Mouse (Mus musculus): ENCODE data around the gene Adh5. TPM values are rescaled to one million over a fixed set of nuclear protein-coding genes. Genes with fewer than 3 reads are reported as not detected.

The Adh5 gene
- total and polyA plus RNA-seq, 3 experiments, result 384 to 487 (median 468) TPM

DNA sequence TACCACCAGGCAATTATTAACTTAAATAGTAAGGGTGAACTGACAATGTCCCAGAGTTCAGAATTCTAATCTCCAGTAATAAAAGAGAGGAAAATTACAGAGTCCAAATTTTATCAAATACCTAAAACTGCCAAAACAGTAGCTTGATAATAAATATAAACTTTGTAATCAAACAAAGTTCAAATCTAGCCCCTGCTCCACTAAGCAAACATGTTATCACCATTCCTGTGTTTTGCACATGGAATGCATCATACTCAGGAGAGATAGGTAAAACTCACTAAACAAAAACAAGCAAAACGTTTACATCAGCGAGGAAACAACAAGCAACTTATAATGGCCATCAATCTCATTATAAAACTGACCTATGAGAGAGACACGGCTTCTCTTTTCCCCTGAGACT is 32.7 kb upstream of the Adh5 start:
- DNase-seq (ENCODE audit: extremely low read depth), result no peak
- Histone ChIP-seq H3K4me1 (ENCODE audit: control insufficient read depth in 1 of 2, insufficient read depth in 2 of 2) (no peaks in the 10 kb centered on the region), H3K79me2 (replicated peaks; ENCODE audit: control insufficient read depth, extremely low read depth, insufficient read depth, poor library complexity, severe bottlenecking) (no peaks in the 10 kb centered on the region), H3K27ac (ENCODE audit: insufficient read depth, low read depth) (no peak overlapping the region), H3K27me3 (replicated peaks) (no peaks in the 10 kb centered on the region), H3K36me3 (replicated peaks in 1 of 2; ENCODE audit: control insufficient read depth in 1 of 2, insufficient read depth in 1 of 2, low read length in 1 of 2) (no peaks in the 10 kb centered on the region), H3K4me2 (ENCODE audit: insufficient read depth, low read depth, poor library complexity, severe bottlenecking) (no peak overlapping the region), H3K4me3 (replicated peaks in 1 of 3; ENCODE audit: low read depth in 2 of 3, low read length in 2 of 3, poor library complexity in 1 of 3) (no peak overlapping the region), H3K9ac (ENCODE audit: insufficient read depth, low read depth) (no peak overlapping the region), H3K9me3 (replicated peaks; ENCODE audit: low read length) (peaks cover 4% of the 10 kb centered on the region)
- no peak for TF ChIP-seq PAX5 (IDR thresholded peaks at IDR 0.05; ENCODE audit: low read length)
- TF ChIP-seq CHD2 (IDR thresholded peaks at IDR 0.05; ENCODE audit: low read length), result no peak
- TF ChIP-seq IRF4 (IDR thresholded peaks at IDR 0.05; ENCODE audit: low read depth, low read length), result no peak
- in situ Hi-C loops (cut with MboI; ENCODE audit: low pct_ligation_motif_present, low pct_unique_long_range_greater_than_20kb, low sequenced_read_pairs), result no loop called here
- dilution Hi-C loops (cut with MboI; ENCODE audit: extremely low pct_ligation_motif_present, extremely low pct_unique_long_range_greater_than_20kb, low sequenced_read_pairs), result no loop called here

DNA sequence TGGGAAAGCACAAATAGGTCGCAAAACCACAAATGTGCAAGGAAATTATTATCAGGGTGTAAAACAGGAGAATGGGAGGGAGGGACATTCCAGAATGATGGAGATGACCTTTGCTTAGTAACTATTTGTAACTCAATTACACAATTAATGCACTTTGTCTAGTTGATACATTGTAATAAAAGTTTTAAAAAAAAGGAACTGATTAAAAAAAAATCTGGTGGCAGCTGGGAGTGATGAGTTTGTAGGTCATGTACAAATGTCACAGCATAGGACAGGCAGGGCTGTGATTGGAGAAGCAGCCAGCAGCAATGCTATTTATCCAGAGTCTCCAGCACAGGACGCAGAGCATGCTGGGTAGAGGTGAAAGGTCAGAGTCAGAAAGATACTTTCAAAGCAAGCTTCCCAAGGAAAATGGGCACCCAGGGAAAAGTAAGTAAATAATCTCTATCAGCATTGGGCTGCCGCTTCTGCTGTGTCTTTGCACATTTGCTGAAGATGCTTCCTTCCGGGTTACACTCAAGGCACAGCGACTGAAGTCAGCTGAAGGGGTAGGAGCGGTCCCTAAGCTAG is 27.7 kb upstream of the Adh5 start, which contains the start of gene Adh4:
Adh4 (plus strand) TSS at position 346 of the 570 bp plus-strand sequence.
- in situ Hi-C loops (cut with MboI; ENCODE audit: low pct_ligation_motif_present, low pct_unique_long_range_greater_than_20kb, low sequenced_read_pairs), result no loop called here
- no peak for TF ChIP-seq USF1 (IDR thresholded peaks at IDR 0.05; ENCODE audit: low read depth, low read length)
- TF ChIP-seq ZC3H11A (IDR thresholded peaks at IDR 0.05; ENCODE audit: low read depth, low read length), result no peak
- TF ChIP-seq BHLHE40 (IDR thresholded peaks at IDR 0.05; ENCODE audit: low read depth, low read length), result no peak
- no peak for TF ChIP-seq SMC3 (IDR thresholded peaks at IDR 0.05; ENCODE audit: low read depth, low read length)

DNA sequence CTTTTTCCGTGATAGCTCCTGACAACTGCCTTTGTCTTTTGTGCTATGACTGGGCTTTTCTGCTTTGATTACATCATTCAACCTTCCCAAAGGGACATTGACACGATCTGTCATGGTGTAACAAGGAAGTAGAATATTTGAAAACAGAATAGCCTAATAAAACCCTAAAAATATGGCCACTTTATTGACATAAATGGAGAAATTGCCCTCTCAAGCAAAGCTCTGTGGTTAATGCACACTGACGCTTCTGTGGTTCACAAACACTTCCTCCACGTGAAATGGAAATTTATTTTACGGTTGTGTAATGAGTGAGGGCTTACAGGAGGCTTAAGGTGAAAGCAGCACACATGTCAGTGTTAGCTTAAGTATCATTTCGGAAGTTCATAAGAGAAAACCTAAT is 23.5 kb upstream of the Adh5 start:
- no peak; the same call in 1 of the 2 replicates for TF ChIP-seq RCOR1 (conservative IDR thresholded peaks at IDR 0.05; ENCODE audit: low read depth, low read length)
- TF ChIP-seq ZNF384 (IDR thresholded peaks at IDR 0.05; ENCODE audit: low read depth, low read length), result peak; percentile 11; the same call in 1 of the 2 replicates
- TF ChIP-seq MAFK (IDR thresholded peaks at IDR 0.05; ENCODE audit: insufficient replicate concordance, low read length), result 0 out of 2 replicates have a peak, but pooled peaks have one; percentile 17
- TF ChIP-seq MAX (IDR thresholded peaks at IDR 0.05; ENCODE audit: low read length), result no peak
- peak; percentile 50; the same call in 1 of the 2 replicates for TF ChIP-seq IRF4 (IDR thresholded peaks at IDR 0.05; ENCODE audit: low read depth, low read length)
- TF ChIP-seq BHLHE40 (IDR thresholded peaks at IDR 0.05; ENCODE audit: low read depth, low read length), result peak; percentile 96
- TF ChIP-seq CHD1 (IDR thresholded peaks at IDR 0.05; ENCODE audit: low read depth, low read length), result no peak
- TF ChIP-seq EP300 (IDR thresholded peaks at IDR 0.05; ENCODE audit: low read length), result peak; percentile 64
- TF ChIP-seq USF1 (IDR thresholded peaks at IDR 0.05; ENCODE audit: low read depth, low read length), result no peak
- TF ChIP-seq ELF1 (IDR thresholded peaks at IDR 0.05; ENCODE audit: low read depth, low read length), result 0 out of 2 replicates have a peak, but pooled peaks have one; percentile 21
- TF ChIP-seq MYC (IDR thresholded peaks at IDR 0.05; ENCODE audit: low read depth, low read length), result peak; percentile 79
- peak; percentile 44 for TF ChIP-seq ETS1 (conservative IDR thresholded peaks at IDR 0.05; ENCODE audit: low read depth, low read length)
- no peak for TF ChIP-seq MXI1 (IDR thresholded peaks at IDR 0.05; ENCODE audit: low read depth, low read length)
- H3K9ac ChIP-seq (ENCODE audit: insufficient read depth, low read depth), result no peak overlapping the region
- H3K4me1 ChIP-seq (ENCODE audit: control insufficient read depth in 1 of 2, insufficient read depth in 2 of 2), result peaks cover 10 to 21% of the 10 kb centered on the region in 2 experiments
- no peaks in the 10 kb centered on the region for H3K79me2 ChIP-seq (replicated peaks; ENCODE audit: control insufficient read depth, extremely low read depth, insufficient read depth, poor library complexity, severe bottlenecking)
- in situ Hi-C loops (cut with MboI; ENCODE audit: low pct_ligation_motif_present, low pct_unique_long_range_greater_than_20kb, low sequenced_read_pairs), result no loop called here
- no peak overlapping the region for H3K27ac ChIP-seq (ENCODE audit: insufficient read depth, low read depth)
- no peaks in the 10 kb centered on the region for H3K36me3 ChIP-seq (replicated peaks in 1 of 2; ENCODE audit: control insufficient read depth in 1 of 2, insufficient read depth in 1 of 2, low read length in 1 of 2)
- dilution Hi-C loops (cut with MboI; ENCODE audit: extremely low pct_ligation_motif_present, extremely low pct_unique_long_range_greater_than_20kb, low sequenced_read_pairs), result no loop called here
- DNase-seq (ENCODE audit: extremely low read depth), result peak; percentile 62
- no peaks in the 10 kb centered on the region for H3K9me3 ChIP-seq (replicated peaks; ENCODE audit: low read length)
- H3K27me3 ChIP-seq (replicated peaks), result peaks cover 1% of the 10 kb centered on the region
- H3K4me3 ChIP-seq (replicated peaks in 1 of 3; ENCODE audit: low read depth in 2 of 3, low read length in 2 of 3, poor library complexity in 1 of 3), result no peak overlapping the region
- peak overlapping the region; percentile 32 for H3K4me2 ChIP-seq (ENCODE audit: insufficient read depth, low read depth, poor library complexity, severe bottlenecking)

More for the DNA sequence above, 27.7 kb upstream of the Adh5 start, which contains the start of gene Adh4:
- H3K4me2 ChIP-seq (ENCODE audit: insufficient read depth, low read depth, poor library complexity, severe bottlenecking), result no peak within 1 kb of the TSS
- no peak for DNase-seq (ENCODE audit: extremely low read depth)
- no peaks in the 10 kb centered on the region for H3K79me2 ChIP-seq (replicated peaks; ENCODE audit: control insufficient read depth, extremely low read depth, insufficient read depth, poor library complexity, severe bottlenecking)
- no peaks in the 10 kb centered on the region for H3K36me3 ChIP-seq (replicated peaks in 1 of 2; ENCODE audit: control insufficient read depth in 1 of 2, insufficient read depth in 1 of 2, low read length in 1 of 2)
- no peak within 1 kb of the TSS for H3K27ac ChIP-seq (ENCODE audit: insufficient read depth, low read depth)
- no peaks in the 10 kb centered on the region for H3K27me3 ChIP-seq (replicated peaks)
- peaks cover 7 to 13% of the 10 kb centered on the region in 2 experiments for H3K4me1 ChIP-seq (ENCODE audit: control insufficient read depth in 1 of 2, insufficient read depth in 2 of 2)
- dilution Hi-C loops (cut with MboI; ENCODE audit: extremely low pct_ligation_motif_present, extremely low pct_unique_long_range_greater_than_20kb, low sequenced_read_pairs), result no loop called here
- H3K9me3 ChIP-seq (replicated peaks; ENCODE audit: low read length), result no peaks in the 10 kb centered on the region
- no peak within 1 kb of the TSS for H3K4me3 ChIP-seq (replicated peaks in 1 of 3; ENCODE audit: low read depth in 2 of 3, low read length in 2 of 3, poor library complexity in 1 of 3)
- no peak within 1 kb of the TSS for H3K9ac ChIP-seq (ENCODE audit: insufficient read depth, low read depth)
